Mouse (Mus musculus) neural tube, embryonic 14.5 days (tissue): ENCODE results near the gene Csgalnact2. TPM values are rescaled to one million over a fixed set of nuclear protein-coding genes. Genes with fewer than 3 reads are reported as not detected.

Experiments used
- ATAC-seq: fragments of 200-750 bp; cut with Nextera tagmentation; 2 replicates; pipeline ENCODE4 v1.8.0; 2017; ENCODE audit warnings: low read depth, mild to moderate bottlenecking, moderate TSS enrichment, moderate library complexity
- H3K27ac ChIP-seq: fragments of 300-500 bp; sonication (generic); 2 replicates; pipeline ENCODE4 v1.5.1; 2014; ENCODE audit warnings: low read depth, mild to moderate bottlenecking, control low read depth, low read length, moderate library complexity, mixed read lengths
- H3K27me3 ChIP-seq: fragments of 300-500 bp; sonication (generic); 2 replicates; pipeline ENCODE4 v1.6.1; 2014; ENCODE audit warnings: low read length; ENCODE audit not compliant: control insufficient read depth, insufficient read depth
- H3K36me3 ChIP-seq: fragments of 300-500 bp; sonication (generic); 2 replicates; pipeline ENCODE4 v1.6.1; 2014; ENCODE audit warnings: low read length, mixed read lengths; ENCODE audit not compliant: control insufficient read depth, insufficient read depth
- H3K4me1 ChIP-seq: fragments of 300-500 bp; sonication (generic); 2 replicates; pipeline ENCODE4 v1.6.1; 2014; ENCODE audit warnings: low read length; ENCODE audit not compliant: control insufficient read depth, insufficient read depth
- H3K4me2 ChIP-seq: fragments of 300-500 bp; sonication (generic); 2 replicates; pipeline ENCODE4 v1.6.1; 2014; ENCODE audit warnings: mild to moderate bottlenecking, low read depth, low read length, control low read depth
- H3K4me3 ChIP-seq: fragments of 300-500 bp; sonication (generic); 2 replicates; pipeline ENCODE4 v1.5.1; 2014; ENCODE audit warnings: low read depth, low read length, control low read depth, mixed read lengths
- H3K9ac ChIP-seq: fragments of 300-500 bp; sonication (generic); replicated peaks from 2 replicates; pipeline ENCODE4 v1.6.1; 2014; ENCODE audit warnings: low read depth, mild to moderate bottlenecking, control low read depth, low read length, mixed read lengths
- H3K9me3 ChIP-seq: fragments of 300-500 bp; sonication (generic); 2 replicates; pipeline ENCODE4 v1.6.1; 2016; ENCODE audit warnings: low read length; ENCODE audit not compliant: control insufficient read depth
- WGBS: fragments of 180-500 bp; shearing (Covaris S2); extraction: QIAGEN DNeasy Blood & Tissue Kit; methylation state at CpG from one replicate; pipeline ENCODE4 v1.1.7; 2014; 5-methylcytosine and 5-hydroxymethylcytosine counted together
- polyA plus RNA-seq: library from polyadenylated mRNA; unstranded; fragments of >200 nt; fragmentation: Nextera tagmentation; extraction: Ambion mirVana; gene quantifications from 2 replicates; pipeline ENCODE4 v1.2.1, GENCODE M21; 2014

The Csgalnact2 gene
- polyA plus RNA-seq, 1 experiment from 2014 or later, result 13.2 TPM

DNA sequence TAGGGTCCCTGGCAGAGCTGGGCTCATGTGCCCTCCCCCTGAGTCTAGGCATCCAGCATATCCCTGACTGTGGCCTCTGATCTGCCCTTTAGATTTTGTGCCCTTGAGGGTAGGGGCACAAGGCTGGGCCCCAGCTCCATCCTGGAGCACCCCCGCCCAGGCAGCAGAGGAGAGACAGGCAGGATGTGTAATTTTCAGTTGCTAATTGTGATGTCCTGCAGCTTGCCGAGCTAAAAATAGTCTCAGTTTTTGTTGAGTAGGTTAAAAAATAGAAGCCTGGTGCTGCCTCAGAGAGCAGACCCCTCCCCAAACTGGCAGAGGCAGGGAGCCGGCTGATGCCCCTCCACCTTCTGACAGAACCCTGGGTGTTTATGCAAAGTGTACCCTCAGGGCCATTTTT lies 64.8 kb downstream of the Csgalnact2 start:
- H3K9me3 ChIP-seq, result no peaks in the 10 kb centered on the region
- no peaks in the 10 kb centered on the region for H3K4me1 ChIP-seq
- no peaks in the 10 kb centered on the region for H3K27me3 ChIP-seq
- no peak overlapping the region for H3K4me2 ChIP-seq
- 66% methylated on average over 3 of the region's 3 CpGs for WGBS
- ATAC-seq, result no peak
- no peaks in the 10 kb centered on the region for H3K36me3 ChIP-seq
- H3K27ac ChIP-seq, result no peak overlapping the region
- no peak overlapping the region for H3K9ac ChIP-seq
- no peak overlapping the region for H3K4me3 ChIP-seq

GRCm38 (mm10) chr6:118072176-118072575 lies 66.8 kb downstream of the Csgalnact2 start:
- H3K27ac ChIP-seq, result no peak overlapping the region
- no peaks in the 10 kb centered on the region for H3K27me3 ChIP-seq
- H3K36me3 ChIP-seq, result no peaks in the 10 kb centered on the region
- no peak overlapping the region for H3K9ac ChIP-seq
- 73% methylated on average over 1 of the region's 1 CpGs for WGBS
- no peaks in the 10 kb centered on the region for H3K4me1 ChIP-seq
- H3K4me2 ChIP-seq, result no peak overlapping the region
- ATAC-seq, result no peak
- no peaks in the 10 kb centered on the region for H3K9me3 ChIP-seq
- H3K4me3 ChIP-seq, result no peak overlapping the region

GRCm38 (mm10) chr6:118071416-118071815 lies 67.5 kb downstream of the Csgalnact2 start:
- Histone ChIP-seq H3K4me2 (no peak overlapping the region), H3K27ac (no peak overlapping the region), H3K4me3 (no peak overlapping the region), H3K9ac (no peak overlapping the region), H3K27me3 (no peaks in the 10 kb centered on the region), H3K4me1 (peaks cover 7% of the 10 kb centered on the region), H3K9me3 (no peaks in the 10 kb centered on the region), H3K36me3 (no peaks in the 10 kb centered on the region)
- 65% methylated on average over 3 of the region's 3 CpGs for WGBS
- no peak for ATAC-seq

DNA sequence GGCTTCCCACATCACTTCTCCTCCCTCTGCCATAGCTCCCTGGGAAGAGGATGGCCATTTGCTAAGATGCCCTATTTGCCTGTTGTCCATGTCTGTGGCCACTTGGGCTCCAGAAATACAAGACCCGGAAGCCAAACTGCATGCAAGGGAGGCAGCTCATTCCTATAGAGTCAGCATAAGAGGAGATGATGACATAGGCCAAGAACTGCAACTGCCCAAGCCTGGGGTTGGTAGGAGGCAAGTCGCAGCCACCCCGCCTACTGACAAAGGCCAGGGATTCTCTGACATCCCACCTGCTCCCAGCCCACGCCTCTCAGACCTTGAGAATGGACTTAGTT lies 68.0 kb downstream of the Csgalnact2 start:
- Histone ChIP-seq H3K27me3 (no peaks in the 10 kb centered on the region), H3K4me1 (peaks cover 11% of the 10 kb centered on the region), H3K9ac (no peak overlapping the region), H3K4me3 (no peak overlapping the region), H3K9me3 (no peaks in the 10 kb centered on the region), H3K36me3 (no peaks in the 10 kb centered on the region), H3K4me2 (no peak overlapping the region), H3K27ac (no peak overlapping the region)
- 84% methylated on average over 4 of the region's 4 CpGs for WGBS
- ATAC-seq, result no peak

DNA sequence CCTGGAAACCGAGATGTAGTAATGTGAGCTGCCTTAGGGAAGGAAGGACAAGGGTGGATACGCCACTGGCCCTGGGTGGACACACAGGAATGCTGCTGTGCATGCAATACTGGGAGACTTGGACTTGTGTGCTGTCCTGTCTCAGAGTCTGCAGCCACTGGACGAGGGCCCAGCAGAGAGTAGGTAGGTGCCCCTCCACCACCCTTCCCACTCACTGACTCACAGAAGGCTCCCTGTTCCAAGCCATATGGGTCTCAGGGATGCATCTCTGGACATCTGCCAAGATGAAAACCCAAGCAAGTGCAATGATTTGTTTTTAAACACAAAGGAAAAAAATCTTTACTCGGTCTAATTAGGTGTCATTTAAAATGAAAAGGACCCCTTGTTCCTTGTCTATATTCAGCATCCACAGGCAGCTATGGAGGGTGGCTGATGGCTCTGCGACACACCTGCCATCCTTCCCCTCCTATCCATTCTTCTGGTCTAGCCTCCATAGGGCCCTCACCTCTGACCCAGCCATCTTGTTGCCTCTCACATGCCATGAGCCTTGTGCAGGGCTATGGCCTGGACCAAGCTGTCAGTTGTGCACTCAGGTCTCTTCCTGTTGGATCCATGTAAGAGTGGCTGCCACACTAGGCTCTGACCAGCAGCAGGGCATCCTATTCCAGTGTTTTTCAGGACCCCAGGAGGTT lies 68.5 kb downstream of the Csgalnact2 start:
- H3K4me2 ChIP-seq, result no peak overlapping the region
- H3K27me3 ChIP-seq, result no peaks in the 10 kb centered on the region
- H3K27ac ChIP-seq, result no peak overlapping the region
- 70% methylated on average over 5 of the region's 5 CpGs for WGBS
- H3K9me3 ChIP-seq, result no peaks in the 10 kb centered on the region
- no peak for ATAC-seq
- no peaks in the 10 kb centered on the region for H3K36me3 ChIP-seq
- no peak overlapping the region for H3K4me3 ChIP-seq
- H3K9ac ChIP-seq, result no peak overlapping the region
- H3K4me1 ChIP-seq, result peaks cover 12% of the 10 kb centered on the region

GRCm38 (mm10) chr6:118067720-118068119 lies 71.2 kb downstream of the Csgalnact2 start:
- WGBS, result 65% methylated on average over 7 of the region's 7 CpGs
- Histone ChIP-seq H3K9me3 (no peaks in the 10 kb centered on the region), H3K4me3 (no peak overlapping the region), H3K9ac (no peak overlapping the region), H3K4me1 (peaks cover 12% of the 10 kb centered on the region), H3K27me3 (no peaks in the 10 kb centered on the region), H3K36me3 (no peaks in the 10 kb centered on the region), H3K4me2 (no peak overlapping the region), H3K27ac (no peak overlapping the region)
- ATAC-seq, result no peak

DNA sequence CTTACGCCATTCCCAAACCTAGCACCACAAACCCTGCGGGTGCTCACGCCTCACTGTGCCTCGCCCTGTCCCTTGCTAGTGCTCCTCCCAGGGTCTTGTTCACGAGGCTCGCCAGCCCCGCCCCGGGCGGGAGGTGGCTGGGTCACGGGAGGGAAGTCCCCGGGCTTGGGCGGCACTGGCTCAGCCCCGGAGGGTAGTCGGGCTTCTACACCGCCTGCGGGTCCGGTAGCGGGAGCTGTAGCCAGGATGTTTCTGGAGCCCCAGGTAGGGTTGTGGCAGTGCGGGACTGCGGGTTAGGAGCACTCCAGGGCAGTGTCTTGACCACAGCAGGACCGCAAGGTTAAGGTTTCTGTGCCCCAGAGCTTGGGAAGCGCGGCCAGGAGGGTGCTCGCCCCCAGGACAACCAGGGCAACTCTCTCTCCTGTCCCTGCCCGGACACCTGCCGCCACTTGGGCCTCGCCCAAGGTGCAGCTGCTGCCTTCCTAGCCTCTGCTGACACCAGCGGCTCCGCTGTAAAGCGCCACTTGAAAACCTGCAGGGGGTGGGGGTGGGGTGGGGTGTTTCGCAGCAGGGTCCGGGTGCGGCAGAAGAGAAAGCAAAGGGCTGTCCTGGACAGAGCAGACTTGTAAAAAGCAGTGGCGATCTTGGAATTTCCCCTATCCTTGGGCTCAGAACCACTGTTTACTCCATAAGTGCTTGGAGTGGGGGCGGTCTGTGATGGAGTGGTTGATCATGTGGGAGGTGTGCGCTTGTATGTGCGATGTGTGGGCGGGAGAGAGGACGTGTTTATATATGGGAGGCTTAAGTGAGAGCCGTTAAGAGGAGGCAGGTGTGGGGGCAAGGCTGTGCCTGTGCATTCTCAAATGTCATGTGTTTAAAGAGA lies 72.5 kb downstream of the Csgalnact2 start:
- H3K4me3 ChIP-seq, result peak overlapping the region; percentile 48
- no peak overlapping the region for H3K27ac ChIP-seq
- H3K4me2 ChIP-seq, result peak overlapping the region; percentile 97
- peak overlapping the region; percentile 52 for H3K9ac ChIP-seq
- 1% methylated on average over 40 of the region's 40 CpGs for WGBS
- no peaks in the 10 kb centered on the region for H3K9me3 ChIP-seq
- peak; percentile 64 for ATAC-seq
- no peaks in the 10 kb centered on the region for H3K36me3 ChIP-seq
- no peaks in the 10 kb centered on the region for H3K27me3 ChIP-seq
- peaks cover 12% of the 10 kb centered on the region for H3K4me1 ChIP-seq

DNA sequence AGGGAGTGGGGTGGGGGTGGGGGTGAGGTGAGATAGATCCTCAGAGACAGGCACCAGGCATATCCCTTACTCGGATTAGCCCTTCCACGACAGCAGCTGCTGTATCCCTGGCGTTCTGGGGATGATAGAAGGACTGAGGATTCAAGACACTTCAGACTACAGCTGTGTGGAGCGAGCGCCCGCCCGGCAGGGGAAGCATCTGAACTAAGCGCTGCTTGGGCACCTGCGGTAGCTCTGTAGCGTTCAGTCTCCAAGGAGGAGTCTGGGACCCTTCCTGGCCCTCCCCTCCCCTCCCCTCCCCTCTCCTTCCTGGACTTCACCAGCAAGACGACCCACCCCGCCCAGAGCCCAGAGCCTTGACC lies 73.1 kb downstream of the Csgalnact2 start:
- no peaks in the 10 kb centered on the region for H3K9me3 ChIP-seq
- H3K4me3 ChIP-seq, result peak overlapping the region; percentile 48
- under 1% methylated on average over 12 of the region's 12 CpGs for WGBS
- H3K27me3 ChIP-seq, result no peaks in the 10 kb centered on the region
- H3K4me2 ChIP-seq, result peak overlapping the region; percentile 97
- peak; percentile 56 for ATAC-seq
- peaks cover 12% of the 10 kb centered on the region for H3K4me1 ChIP-seq
- no peak overlapping the region for H3K27ac ChIP-seq
- peak overlapping the region; percentile 52 for H3K9ac ChIP-seq
- no peaks in the 10 kb centered on the region for H3K36me3 ChIP-seq

- Histone ChIP-seq H3K36me3 (no peaks in the 10 kb centered on the region), H3K4me3 (no peak overlapping the region), H3K4me2 (peak overlapping the region; percentile 97), H3K9ac (no peak overlapping the region), H3K9me3 (no peaks in the 10 kb centered on the region), H3K27ac (no peak overlapping the region), H3K27me3 (no peaks in the 10 kb centered on the region), H3K4me1 (peaks cover 12% of the 10 kb centered on the region)
- peak; percentile 69 for ATAC-seq
- whole genome bisulfite sequencing, result 12% methylated on average over 7 of the region's 7 CpGs
Observed at GRCm38 (mm10) chr6:118064968-118065530, 73.9 kb downstream of the Csgalnact2 start.
